ENCODE assay signal across 8 mouse cellular contexts in the genomic region with DNA sequence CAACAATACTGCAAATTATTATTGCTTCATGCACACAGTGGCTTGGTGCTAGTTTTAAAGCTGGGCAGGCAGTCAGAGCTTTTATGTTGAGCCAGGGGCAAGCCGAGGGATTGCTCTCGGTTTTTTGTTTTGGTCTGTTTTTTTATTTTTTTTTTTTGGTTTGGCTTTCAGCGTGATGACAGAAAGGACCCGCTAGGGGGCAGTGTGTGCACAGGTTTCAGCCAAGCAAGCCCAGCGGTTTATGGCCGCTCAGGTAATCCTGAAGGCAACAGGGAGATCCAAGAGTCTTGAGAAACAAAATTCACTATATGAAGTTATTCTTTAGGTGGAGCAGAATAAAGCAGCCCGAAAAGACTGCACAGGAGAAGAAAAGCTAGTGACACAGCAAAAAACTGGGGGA.
DNase-seq lines count a peak whose midpoint lies in the region; ATAC-seq and TF ChIP-seq lines count a peak whose summit lies in the region.

No protein-coding gene starts in this region.

- 1% methylated on average over 7 of the region's 7 CpGs for WGBS in large intestine, adult 2 months
- 1% methylated on average over 7 of the region's 7 CpGs for WGBS in lung, postnatal 0 days

- H3K27me3 ChIP-seq in MEL (ENCODE audit: control insufficient read depth in 1 of 2, insufficient read depth in 2 of 2, low read length in 2 of 2) = no peaks in the 10 kb centered on the region
- no peaks in the 10 kb centered on the region for H3K27me3 ChIP-seq in erythroblast, embryonic 14.5 days (ENCODE audit: control insufficient read depth)
- H3K27me3 ChIP-seq in lung, postnatal 0 days (replicated peaks; ENCODE audit: insufficient read depth, low read length) = no peaks in the 10 kb centered on the region

- H3K4me1 ChIP-seq in MEL (ENCODE audit: control insufficient read depth in 1 of 2, insufficient read depth in 2 of 2, low read length in 2 of 2) = no peaks in the 10 kb centered on the region
- peaks cover 32% of the 10 kb centered on the region for H3K4me1 ChIP-seq in erythroblast, embryonic 14.5 days (ENCODE audit: control insufficient read depth)
- no peaks in the 10 kb centered on the region; the same call in 1 of the 2 replicates for H3K4me1 ChIP-seq in lung, postnatal 0 days (ENCODE audit: insufficient read depth, low read depth, low read length)

- H3K79me2 ChIP-seq in MEL (ENCODE audit: control insufficient read depth, insufficient read depth, low read length, poor library complexity) = no peaks in the 10 kb centered on the region

- peak; percentile 76 for TF ChIP-seq RAD21 in MEL (IDR thresholded peaks at IDR 0.05; ENCODE audit: low read depth, low read length)

- intact Hi-C loops in heart, postnatal 25 days (cut with DNase I) = loop anchor here (2.0 to 10.0 kb wide), 4 partner anchors 196 to 1588 kb away; no protein-coding TSS in a partner anchor

- H3K4me2 ChIP-seq in lung, postnatal 0 days (replicated peaks; ENCODE audit: low read depth, low read length) = peak overlapping the region; percentile 9; the same call in 1 of the 2 replicates

- TF ChIP-seq CTCF in MEL (IDR thresholded peaks at IDR 0.05 in 2 of 3, conservative IDR thresholded peaks at IDR 0.05 in 1 of 3; ENCODE audit: control insufficient read depth in 1 of 3, insufficient read depth in 1 of 3, low read depth in 2 of 3, low read length in 3 of 3, poor library complexity in 1 of 3, severe bottlenecking in 1 of 3) = peak; percentile 36 to 81 (median 66)
- peak; percentile 80 for TF ChIP-seq CTCF in lung, postnatal 0 days (IDR thresholded peaks at IDR 0.05)

- TF ChIP-seq POLR2A in MEL (IDR thresholded peaks at IDR 0.05; ENCODE audit: control insufficient read depth in 1 of 2, insufficient read depth in 1 of 2, low read depth in 1 of 2, low read length in 2 of 2, poor library complexity in 1 of 2) = no peak

- ATAC-seq in lung, postnatal 0 days = no peak
- no peak for ATAC-seq in inflammation-experienced regulatory T-cells, adult 6 months

- no peak overlapping the region for H3K27ac ChIP-seq in MEL (ENCODE audit: control insufficient read depth, low read depth, low read length)
- no peak overlapping the region for H3K27ac ChIP-seq in lung, postnatal 0 days (ENCODE audit: low read length)

- H3K4me3 ChIP-seq in MEL (ENCODE audit: control insufficient read depth in 1 of 2, insufficient read depth in 1 of 2, low read depth in 2 of 2, low read length in 2 of 2) = no peak overlapping the region
- H3K4me3 ChIP-seq in erythroblast, embryonic 14.5 days (replicated peaks) = peak overlapping the region; percentile 18
- H3K4me3 ChIP-seq in lung, postnatal 0 days (ENCODE audit: low read depth, low read length) = no peak overlapping the region

- no peaks in the 10 kb centered on the region for H3K36me3 ChIP-seq in MEL (ENCODE audit: control insufficient read depth in 1 of 2, insufficient read depth in 2 of 2, low read length in 2 of 2)
- no peaks in the 10 kb centered on the region for H3K36me3 ChIP-seq in erythroblast, embryonic 14.5 days (ENCODE audit: control insufficient read depth)
- no peaks in the 10 kb centered on the region for H3K36me3 ChIP-seq in lung, postnatal 0 days (ENCODE audit: insufficient read depth, low read length)

- peak; percentile 47 for DNase-seq in MEL (ENCODE audit: low read depth, low spot score)
- peak; percentile 85 for DNase-seq in brain, adult 2 months (ENCODE audit: low read depth, low spot score)
- DNase-seq in heart, postnatal 25 days (ENCODE audit: low spot score) = peak; percentile 24
- DNase-seq in large intestine, adult 2 months (ENCODE audit: low read depth, low spot score) = peak; percentile 57
- DNase-seq in lung, postnatal 0 days (ENCODE audit: low spot score) = peak; percentile 79
- peak; percentile 72 to 78 for DNase-seq in right cerebral cortex, adult 2 months (ENCODE audit: low spot score in 2 of 2)

- no peaks in the 10 kb centered on the region for H3K9me3 ChIP-seq in MEL (replicated peaks; ENCODE audit: insufficient read depth, low read length)
- no peaks in the 10 kb centered on the region for H3K9me3 ChIP-seq in erythroblast, embryonic 14.5 days (ENCODE audit: control insufficient read depth, low read length)
- no peaks in the 10 kb centered on the region for H3K9me3 ChIP-seq in lung, postnatal 0 days (ENCODE audit: low read length)

- H3K9ac ChIP-seq in MEL (ENCODE audit: control insufficient read depth, low read depth, low read length, poor library complexity, severe bottlenecking) = no peak overlapping the region
- no peak overlapping the region for H3K9ac ChIP-seq in lung, postnatal 0 days (replicated peaks; ENCODE audit: low read depth)

- TF ChIP-seq EP300 in MEL (IDR thresholded peaks at IDR 0.05; ENCODE audit: low read depth in 1 of 2, low read length in 2 of 2) = no peak
- TF ChIP-seq EP300 in lung, postnatal 0 days (IDR thresholded peaks at IDR 0.05) = no peak

TF ChIP-seq in MEL, 35 proteins besides CTCF, POLR2A, EP300 and RAD21:
- TF ChIP-seq ZNF384 (IDR thresholded peaks at IDR 0.05; ENCODE audit: low read depth, low read length) = peak; percentile 92
- TF ChIP-seq GABPA (IDR thresholded peaks at IDR 0.05; ENCODE audit: low read depth, low read length) = no peak
- TF ChIP-seq ZC3H11A (IDR thresholded peaks at IDR 0.05; ENCODE audit: low read depth, low read length) = peak; percentile 36; the same call in 1 of the 2 replicates
- TF ChIP-seq NELFE (IDR thresholded peaks at IDR 0.05; ENCODE audit: low read depth, low read length) = no peak
- TF ChIP-seq ZKSCAN1 (IDR thresholded peaks at IDR 0.05; ENCODE audit: low read depth, low read length) = 0 out of 2 replicates have a peak, but pooled peaks have one; percentile 41
- TF ChIP-seq SMC3 (IDR thresholded peaks at IDR 0.05; ENCODE audit: low read depth, low read length) = peak; percentile 57

Comparison
In these comparisons a context has a peak if more than half of its experiments do, and no peak if none do; other contexts are left out.
1. DNase-seq: peak in every context shown above with its lines; median percentile 85 in brain, adult 2 months; 79 in lung, postnatal 0 days; 75 in right cerebral cortex, adult 2 months; 57 in large intestine, adult 2 months; 47 in MEL; 24 in heart, postnatal 25 days.